Mouse (Mus musculus) forebrain, postnatal 0 days (tissue): Measurements from ENCODE around the gene Rbm19. TPM values are rescaled to one million over a fixed set of nuclear protein-coding genes. Genes with fewer than 3 reads are reported as not detected.

Experiments used
- ATAC-seq: fragments of 200-750 bp; cut with Nextera tagmentation; 2 replicates; pipeline ENCODE4 v1.8.0; 2017; ENCODE audit warnings: mild to moderate bottlenecking, moderate library complexity
- DNase-seq: peaks from one replicate; pipeline ENCODE4 v3.0.0-alpha.2; 2015
- H3K27ac ChIP-seq: fragments of 300-500 bp; sonication (generic); 2 replicates; pipeline ENCODE4 v1.5.1; 2014; ENCODE audit warnings: low read depth, mild to moderate bottlenecking, antibody characterized with exemption, low read length, moderate library complexity, mixed read lengths
- H3K27me3 ChIP-seq: fragments of 300-500 bp; sonication (generic); 2 replicates; pipeline ENCODE4 v1.6.1; 2014; ENCODE audit warnings: mild to moderate bottlenecking, low read length, mixed read lengths; ENCODE audit not compliant: insufficient read depth
- H3K36me3 ChIP-seq: fragments of 300-500 bp; sonication (generic); 2 replicates; pipeline ENCODE4 v1.6.1; 2014; ENCODE audit warnings: mild to moderate bottlenecking, moderate library complexity; ENCODE audit not compliant: insufficient read depth
- H3K4me1 ChIP-seq: fragments of 300-500 bp; sonication (generic); 2 replicates; pipeline ENCODE4 v1.6.1; 2014; ENCODE audit warnings: antibody characterized with exemption; ENCODE audit not compliant: insufficient read depth
- H3K4me2 ChIP-seq: fragments of 300-500 bp; sonication (generic); 2 replicates; pipeline ENCODE4 v1.6.1; 2014; ENCODE audit warnings: low read depth, mild to moderate bottlenecking, moderate library complexity
- H3K4me3 ChIP-seq: fragments of 300-500 bp; sonication (generic); 2 replicates; pipeline ENCODE4 v1.5.1; 2014; ENCODE audit warnings: low read depth, low read length, mixed read lengths
- H3K9ac ChIP-seq: fragments of 300-500 bp; sonication (generic); 2 replicates; pipeline ENCODE4 v1.6.1; 2014; ENCODE audit warnings: mild to moderate bottlenecking
- H3K9me3 ChIP-seq: fragments of 300-500 bp; sonication (generic); 2 replicates; pipeline ENCODE4 v1.6.1; 2016; ENCODE audit warnings: low read length
- CTCF ChIP-seq: sonication (generic); IDR thresholded peaks from 2 replicates; pipeline ENCODE4 v1.5.1; 2016; ENCODE audit warnings: antibody characterized with exemption, control low read depth, low read depth
- WGBS: fragments of 180-500 bp; shearing (Covaris S2); extraction: QIAGEN DNeasy Blood & Tissue Kit; methylation state at CpG from one replicate; pipeline ENCODE4 v1.1.7; 2014; 5-methylcytosine and 5-hydroxymethylcytosine counted together
- polyA plus RNA-seq: library from polyadenylated mRNA; unstranded; fragments of >200 nt; fragmentation: Nextera tagmentation; extraction: Ambion mirVana; gene quantifications from 2 replicates; pipeline ENCODE4 v1.2.1, GENCODE M21; 2015
- total RNA-seq: library from RNA; depleted of rRNA; stranded (reverse); fragments of >200 nt; gene quantifications from 2 replicates; pipeline ENCODE4 v1.2.3, GENCODE M21; 2014

Rbm19 gene
- total and polyA plus RNA-seq, 2 experiments from 2014 or later, result 15.0 to 27.2 TPM

DNA sequence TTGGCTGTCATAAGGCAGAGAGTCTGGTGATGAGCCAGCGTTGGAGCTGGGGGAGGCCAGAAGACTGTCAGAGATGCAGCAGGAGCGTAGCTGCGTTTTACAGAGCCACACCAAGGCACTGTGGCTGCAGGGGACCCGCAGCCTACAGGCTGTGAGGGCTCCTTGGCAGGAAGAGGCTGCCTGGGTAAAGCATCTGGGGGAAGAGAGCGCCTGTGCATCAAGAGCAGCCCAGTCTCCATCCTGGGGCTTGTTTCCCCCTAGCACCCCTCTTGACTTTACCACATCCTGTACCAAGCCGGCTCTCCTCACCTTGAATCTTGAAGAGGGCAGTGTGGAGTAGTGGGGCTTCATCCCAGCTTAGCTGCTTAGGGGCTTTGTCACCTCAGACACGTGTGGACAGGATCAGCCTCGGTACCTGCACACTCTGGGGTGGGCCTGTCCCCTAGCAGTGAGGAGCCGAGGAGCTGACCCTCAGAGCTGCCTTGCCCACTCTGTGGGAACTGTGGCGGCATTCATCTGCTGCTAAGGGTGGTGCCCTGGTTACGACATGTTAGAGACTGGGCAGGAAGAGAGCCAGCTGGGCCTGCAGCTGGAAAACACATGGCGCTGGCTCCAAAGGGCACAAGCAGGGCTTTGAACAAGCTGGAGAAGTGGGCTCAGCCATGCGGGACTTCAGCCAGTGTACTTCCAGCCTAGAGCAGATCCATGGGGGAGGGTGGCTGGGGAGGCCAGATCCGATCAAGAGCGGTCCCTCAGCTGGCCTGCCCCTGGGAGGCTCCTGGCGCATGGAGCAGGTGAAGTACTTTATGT is 8.8 kb downstream of the Rbm19 start:
- TF ChIP-seq CTCF, result no peak
- no peak for ATAC-seq
- peaks cover 81% of the 10 kb centered on the region for H3K36me3 ChIP-seq
- DNase-seq, result no peak
- H3K27ac ChIP-seq, result no peak overlapping the region
- H3K4me3 ChIP-seq, result no peak overlapping the region
- no peak overlapping the region for H3K9ac ChIP-seq
- H3K9me3 ChIP-seq, result no peaks in the 10 kb centered on the region
- no peaks in the 10 kb centered on the region for H3K4me1 ChIP-seq
- no peaks in the 10 kb centered on the region for H3K27me3 ChIP-seq
- 92% methylated on average over 16 of the region's 16 CpGs for WGBS
- H3K4me2 ChIP-seq, result no peak overlapping the region

DNA sequence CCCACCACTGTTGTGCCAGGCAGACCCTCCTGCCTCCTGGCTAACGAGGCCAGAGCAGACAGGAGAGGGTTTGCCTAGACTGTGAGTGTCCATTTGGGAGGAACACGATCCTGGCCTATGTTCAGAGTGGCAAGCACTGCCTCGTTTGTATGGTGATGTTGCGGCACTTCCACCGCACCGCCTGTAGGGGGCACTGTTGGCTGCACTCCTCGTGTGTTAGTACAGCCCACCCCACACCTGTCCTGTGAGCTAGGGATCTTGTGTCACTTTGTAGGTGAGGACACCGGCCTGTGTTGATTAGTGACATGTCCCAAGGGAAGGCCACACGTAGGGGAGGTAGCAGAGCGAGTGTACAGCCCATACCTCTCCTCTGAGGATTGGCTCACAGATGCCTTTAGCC is 11.4 kb downstream of the Rbm19 start:
- H3K4me3 ChIP-seq, result no peak overlapping the region
- peaks cover 69% of the 10 kb centered on the region for H3K36me3 ChIP-seq
- no peaks in the 10 kb centered on the region for H3K4me1 ChIP-seq
- ATAC-seq, result no peak
- no peak overlapping the region for H3K9ac ChIP-seq
- H3K4me2 ChIP-seq, result no peak overlapping the region
- TF ChIP-seq CTCF, result peak; percentile 83
- H3K27ac ChIP-seq, result no peak overlapping the region
- no peaks in the 10 kb centered on the region for H3K9me3 ChIP-seq
- 57% methylated on average over 10 of the region's 10 CpGs for WGBS
- no peaks in the 10 kb centered on the region for H3K27me3 ChIP-seq
- DNase-seq, result peak; percentile 44

DNA sequence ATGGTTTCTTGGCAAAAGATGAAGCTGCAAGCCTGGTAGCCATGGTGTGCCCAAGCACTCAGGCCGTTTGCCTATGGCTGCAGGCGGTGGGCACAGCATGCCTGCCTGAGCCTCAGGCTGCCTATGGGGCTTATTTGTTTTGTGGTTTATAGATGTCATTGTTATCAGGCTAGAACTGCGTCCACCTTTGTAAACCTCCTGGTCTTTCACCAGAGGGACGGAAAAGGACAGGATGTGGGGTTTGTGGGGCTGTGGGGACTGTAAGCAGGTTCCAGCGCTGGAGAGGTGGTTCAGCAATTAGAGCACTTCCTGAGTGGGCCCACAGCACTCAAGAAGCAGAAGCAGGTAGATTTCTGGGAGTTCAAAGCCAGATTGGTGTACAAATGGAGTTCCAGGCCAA is 12.2 kb downstream of the Rbm19 start:
- H3K4me3 ChIP-seq, result no peak overlapping the region
- no peak overlapping the region for H3K27ac ChIP-seq
- no peak overlapping the region for H3K9ac ChIP-seq
- peaks cover 65% of the 10 kb centered on the region for H3K36me3 ChIP-seq
- no peaks in the 10 kb centered on the region for H3K27me3 ChIP-seq
- ATAC-seq (no peak), DNase-seq (no peak)
- no peak overlapping the region for H3K4me2 ChIP-seq
- no peaks in the 10 kb centered on the region for H3K9me3 ChIP-seq
- H3K4me1 ChIP-seq, result no peaks in the 10 kb centered on the region
- WGBS, result 85% methylated on average over 5 of the region's 5 CpGs
- TF ChIP-seq CTCF, result no peak

DNA sequence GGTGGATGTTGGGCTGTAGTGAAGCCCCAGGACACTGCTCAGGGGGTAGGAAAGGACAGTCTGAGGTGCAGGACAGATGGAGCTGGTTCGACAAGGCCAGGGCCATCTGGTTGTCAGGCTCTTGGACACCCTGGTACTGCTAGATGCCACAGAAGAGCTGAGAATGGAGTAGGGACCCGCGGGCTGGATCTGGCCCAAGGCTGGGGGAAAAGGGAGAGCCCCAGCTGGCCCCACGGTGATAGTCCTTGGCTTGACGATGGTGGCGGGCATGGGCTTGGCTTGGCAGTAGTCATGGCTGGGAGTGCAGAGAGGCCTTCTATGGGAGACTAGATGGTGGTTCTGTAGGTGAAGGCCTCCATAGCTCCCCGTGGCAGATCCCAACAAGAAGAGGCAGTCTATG is 12.8 kb downstream of the Rbm19 start:
- no peak overlapping the region for H3K4me3 ChIP-seq
- H3K27me3 ChIP-seq, result no peaks in the 10 kb centered on the region
- 92% methylated on average over 7 of the region's 7 CpGs for WGBS
- H3K9me3 ChIP-seq, result no peaks in the 10 kb centered on the region
- no peak overlapping the region for H3K4me2 ChIP-seq
- no peak for DNase-seq
- H3K36me3 ChIP-seq, result peaks cover 60% of the 10 kb centered on the region
- H3K4me1 ChIP-seq, result no peaks in the 10 kb centered on the region
- TF ChIP-seq CTCF, result no peak
- H3K27ac ChIP-seq, result no peak overlapping the region
- ATAC-seq, result no peak
- no peak overlapping the region for H3K9ac ChIP-seq

DNA sequence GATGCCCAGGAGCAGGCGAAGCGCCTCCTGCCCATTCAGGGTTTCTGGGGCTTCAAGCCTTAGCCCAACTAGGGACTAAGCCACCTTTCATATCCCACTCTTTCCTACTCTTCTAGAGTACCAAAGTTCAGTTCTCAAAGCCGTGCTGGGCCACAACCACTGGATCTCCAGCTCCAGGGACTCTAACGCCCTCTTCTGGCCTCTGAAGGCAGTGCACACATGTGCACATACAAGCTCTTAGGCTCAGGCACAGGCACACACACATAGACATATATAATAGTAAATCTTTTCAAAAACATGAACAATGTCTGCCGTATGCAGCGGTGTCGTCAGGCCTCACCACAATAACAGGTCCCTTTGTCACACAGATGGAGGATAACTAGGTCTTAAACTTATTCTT is 13.5 kb downstream of the Rbm19 start:
- no peak for DNase-seq
- WGBS, result 93% methylated on average over 7 of the region's 7 CpGs
- no peak overlapping the region for H3K4me3 ChIP-seq

DNA sequence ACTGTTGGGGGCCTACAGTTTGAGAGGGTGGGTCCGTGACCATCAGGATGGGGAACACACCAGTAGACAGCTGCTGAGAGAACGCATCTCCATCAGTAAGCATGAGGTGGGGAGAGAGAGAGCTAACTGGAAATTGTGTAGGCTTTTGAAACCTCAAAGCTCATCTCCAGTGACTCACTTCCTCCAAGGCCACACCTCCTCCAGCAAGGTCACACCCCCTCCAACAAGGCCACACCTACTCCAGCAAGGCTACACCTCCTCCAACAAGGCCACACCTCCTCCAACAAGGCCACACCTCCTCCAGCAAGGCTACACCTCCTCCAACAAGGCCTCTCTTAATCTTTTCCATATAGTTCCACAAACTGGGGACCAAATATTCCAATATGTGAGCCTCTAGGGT is 13.9 kb downstream of the Rbm19 start:
- Histone ChIP-seq H3K27me3 (no peaks in the 10 kb centered on the region), H3K9ac (no peak overlapping the region), H3K4me2 (no peak overlapping the region), H3K27ac (no peak overlapping the region), H3K4me1 (no peaks in the 10 kb centered on the region), H3K9me3 (no peaks in the 10 kb centered on the region), H3K4me3 (no peak overlapping the region), H3K36me3 (peaks cover 51% of the 10 kb centered on the region)
- no peak for TF ChIP-seq CTCF
- WGBS, result 96% methylated on average over 2 of the region's 2 CpGs
- DNase-seq (no peak), ATAC-seq (no peak)

More for the DNA sequence above, 13.5 kb downstream of the Rbm19 start:
- no peak for TF ChIP-seq CTCF
- Histone ChIP-seq H3K9ac (no peak overlapping the region), H3K36me3 (peaks cover 54% of the 10 kb centered on the region), H3K27ac (no peak overlapping the region), H3K9me3 (no peaks in the 10 kb centered on the region), H3K4me1 (no peaks in the 10 kb centered on the region), H3K27me3 (no peaks in the 10 kb centered on the region), H3K4me2 (no peak overlapping the region)
- ATAC-seq, result no peak

DNA sequence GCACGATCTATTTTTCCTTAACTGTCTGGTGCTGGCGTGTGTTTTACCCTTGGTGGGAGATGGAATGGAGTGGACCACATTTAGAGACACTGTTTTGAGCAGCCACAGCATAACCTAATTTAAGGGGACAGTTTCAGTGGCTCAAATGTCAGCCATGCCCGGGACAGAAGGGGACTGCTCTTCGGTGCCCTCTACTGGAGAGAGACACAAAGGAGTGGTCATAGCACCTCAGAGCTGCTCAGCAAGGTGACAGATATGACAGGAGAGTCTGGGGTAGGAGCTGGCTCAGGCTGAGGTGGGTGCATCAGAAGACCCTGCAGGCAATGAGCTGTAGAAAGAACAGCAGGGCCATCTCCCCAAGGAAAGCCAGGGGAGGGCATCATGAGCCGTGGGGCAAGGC is 15.3 kb downstream of the Rbm19 start:
- no peaks in the 10 kb centered on the region for H3K4me1 ChIP-seq
- ATAC-seq (no peak), DNase-seq (no peak)
- H3K27me3 ChIP-seq, result no peaks in the 10 kb centered on the region
- WGBS, result 63% methylated on average over 5 of the region's 5 CpGs
- H3K4me2 ChIP-seq, result no peak overlapping the region
- H3K4me3 ChIP-seq, result no peak overlapping the region
- TF ChIP-seq CTCF, result peak; percentile 68
- no peak overlapping the region for H3K9ac ChIP-seq
- peaks cover 36% of the 10 kb centered on the region for H3K36me3 ChIP-seq
- no peaks in the 10 kb centered on the region for H3K9me3 ChIP-seq
- no peak overlapping the region for H3K27ac ChIP-seq
